Mouse (Mus musculus) cortical plate, adult 2 months (tissue): ENCODE results near the gene Dact2.

Experiments used
- CTCF ChIP-seq: fragments of 200-500 bp; IDR thresholded peaks from 2 replicates; pipeline ENCODE4 v1.5.1; 2011; ENCODE audit warnings: mild to moderate bottlenecking, control low read depth, low read length; ENCODE audit not compliant: insufficient read depth; ENCODE audit errors: extremely low read depth
- POLR2A ChIP-seq: fragments of 200-500 bp; IDR thresholded peaks from 2 replicates; pipeline ENCODE4 v1.6.1; 2011; ENCODE audit warnings: mild to moderate bottlenecking, low read length, control low read depth; ENCODE audit not compliant: insufficient read depth; ENCODE audit errors: extremely low read depth

GRCm38 (mm10) chr17:14249595-14249994 lies 45.5 kb upstream of the Dact2 start:
- no peak for TF ChIP-seq CTCF
- no peak for TF ChIP-seq POLR2A
